Mouse (Mus musculus) MEL (cell line): ENCODE results near the gene Kcnj1.

Experiments used
- CHD2 ChIP-seq: IDR thresholded peaks from 2 replicates; pipeline ENCODE4 v1.6.1; 2011; ENCODE audit warnings: low read length, improper control_type of control experiment
- CTCF ChIP-seq, 3 experiments: IDR thresholded peaks in 2 of 3; conservative IDR thresholded peaks in 1 of 3; 2 replicates each; pipeline ENCODE4 v1.5.1; 2011 to 2012; ENCODE audit warnings: low read length in 3 of 3, low read depth in 2 of 3, mild to moderate bottlenecking in 2 of 3, improper control_type of control experiment in 1 of 3, inconsistent platforms in 1 of 3, mixed read lengths in 1 of 3, moderate library complexity in 1 of 3; ENCODE audit not compliant: control insufficient read depth in 1 of 3, insufficient read depth in 1 of 3, poor library complexity in 1 of 3, severe bottlenecking in 1 of 3
- POLR2A ChIP-seq, 2 experiments: IDR thresholded peaks; 2 replicates each; pipeline ENCODE4 v1.6.1; 2011 to 2012; ENCODE audit warnings: low read length in 2 of 2, mild to moderate bottlenecking in 2 of 2, control low read depth in 1 of 2, improper control_type of control experiment in 1 of 2, low read depth in 1 of 2, moderate library complexity in 1 of 2; ENCODE audit not compliant: control insufficient read depth in 1 of 2, insufficient read depth in 1 of 2, poor library complexity in 1 of 2
- POLR2AphosphoS2 ChIP-seq: IDR thresholded peaks from 2 replicates; pipeline ENCODE4 v1.6.1; 2011; ENCODE audit warnings: low read length, improper control_type of control experiment
- SMC3 ChIP-seq: IDR thresholded peaks from 2 replicates; pipeline ENCODE4 v1.6.1; 2011; ENCODE audit warnings: low read depth, low read length, improper control_type of control experiment
- USF2 ChIP-seq, 2 experiments: IDR thresholded peaks; 2 replicates each; pipeline ENCODE4 v1.6.1; 2011 to 2012; ENCODE audit warnings: improper control_type of control experiment in 2 of 2, low read length in 2 of 2, borderline replicate concordance in 1 of 2, inconsistent platforms in 1 of 2, low read depth in 1 of 2, mild to moderate bottlenecking in 1 of 2; ENCODE audit not compliant: insufficient read depth in 1 of 2
- ZNF384 ChIP-seq: IDR thresholded peaks from 2 replicates; pipeline ENCODE4 v1.6.1; 2012; ENCODE audit warnings: low read depth, mild to moderate bottlenecking, inconsistent platforms, low read length, improper control_type of control experiment

DNA sequence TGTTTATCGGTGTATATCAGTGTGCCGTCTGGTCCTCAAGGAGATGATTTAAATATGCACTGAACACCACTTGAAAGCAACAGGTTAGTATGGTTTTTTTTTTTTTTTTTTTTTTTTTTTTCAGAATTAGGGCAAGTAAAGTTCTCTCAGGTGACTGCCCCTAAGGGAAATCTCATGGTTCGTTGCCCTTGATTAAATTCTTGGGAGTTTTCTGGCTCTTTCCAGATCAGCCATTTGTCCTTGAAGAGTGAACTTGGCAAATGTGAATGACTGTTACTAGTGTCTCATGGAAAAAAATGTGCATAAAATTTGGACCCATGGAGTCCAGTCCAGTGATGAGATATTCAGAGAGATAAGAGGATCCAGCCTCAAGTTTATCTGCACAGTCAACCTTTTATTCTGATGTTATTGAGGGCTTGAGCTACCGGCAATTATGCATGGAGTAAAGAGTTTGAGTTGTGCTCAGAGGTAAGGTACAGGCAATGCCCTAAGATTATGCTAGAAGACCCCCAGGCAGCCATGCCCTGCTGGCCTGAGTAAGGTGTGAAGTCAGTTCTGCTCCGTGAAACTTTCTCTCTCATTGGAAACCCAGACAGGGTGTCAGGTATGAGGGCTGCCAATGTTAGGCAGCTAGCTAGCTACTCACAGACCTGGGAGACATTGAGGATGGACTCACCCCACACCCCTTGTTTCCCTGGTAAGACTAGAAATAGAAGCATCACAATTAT, 4.7 kb downstream of the Kcnj1 start:
- TF ChIP-seq CTCF (IDR thresholded peaks at IDR 0.05 in 2 of 3, conservative IDR thresholded peaks at IDR 0.05 in 1 of 3; ENCODE audit: control insufficient read depth in 1 of 3, insufficient read depth in 1 of 3, low read depth in 2 of 3, low read length in 3 of 3, poor library complexity in 1 of 3, severe bottlenecking in 1 of 3) (no peak), CHD2 (no peak), USF2 (IDR thresholded peaks at IDR 0.05; ENCODE audit: borderline replicate concordance in 1 of 2, insufficient read depth in 1 of 2, low read depth in 1 of 2, low read length in 2 of 2) (no peak), POLR2A (IDR thresholded peaks at IDR 0.05; ENCODE audit: control insufficient read depth in 1 of 2, insufficient read depth in 1 of 2, low read depth in 1 of 2, low read length in 2 of 2, poor library complexity in 1 of 2) (no peak), POLR2AphosphoS2 (no peak), ZNF384 (no peak), SMC3 (no peak)
